Mouse (Mus musculus): ENCODE data around the gene Macrod2.

DNA sequence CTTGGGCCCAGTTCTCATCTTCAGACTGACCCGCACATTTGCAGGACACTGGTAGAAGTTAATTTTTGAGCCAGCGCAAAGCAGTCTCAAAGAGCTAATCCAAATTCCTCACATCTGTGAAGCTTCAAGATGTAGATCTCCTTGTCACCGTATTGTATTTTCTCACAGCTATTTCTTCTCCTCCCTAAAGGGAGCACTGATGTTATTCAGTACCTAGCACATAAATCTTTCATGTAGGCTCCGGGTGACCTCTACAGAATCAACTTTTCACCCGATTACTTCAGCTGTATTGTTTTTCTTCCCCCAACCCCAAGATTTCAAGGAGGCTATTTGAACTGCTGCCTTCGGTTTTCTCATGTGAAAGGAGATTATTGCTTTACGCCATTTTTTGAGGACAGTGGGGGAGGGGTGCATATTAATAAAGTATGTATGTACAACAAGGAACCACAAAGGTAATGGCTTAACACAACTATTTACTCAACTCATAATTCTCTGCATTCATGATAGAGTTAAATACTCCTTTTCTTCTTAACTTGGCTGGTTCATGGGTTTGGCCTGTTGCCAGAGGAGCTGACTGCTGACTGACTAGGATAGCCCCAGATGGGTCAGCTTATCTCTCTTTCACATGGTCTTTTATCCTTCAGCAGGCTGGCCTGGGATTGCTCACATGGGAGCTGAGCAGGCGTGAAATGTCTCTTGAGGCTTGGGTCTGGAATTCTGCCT lies 618.5 kb downstream of the Macrod2 start:
- TF ChIP-seq CTCF (IDR thresholded peaks at IDR 0.05; ENCODE audit: low read depth) (no peak), EP300 (IDR thresholded peaks at IDR 0.05; ENCODE audit: low read depth) (no peak)
